Mouse (Mus musculus) olfactory bulb, adult 2 months (tissue): ENCODE measurements around the gene Inpp5f. TPM values are rescaled to one million over a fixed set of nuclear protein-coding genes. Genes with fewer than 3 reads are reported as not detected.

Experiments
- H3K27ac ChIP-seq: fragments of 200-500 bp; 2 replicates; pipeline ENCODE4 v1.5.1; 2012; ENCODE audit warnings: low read depth, low read length; ENCODE audit not compliant: insufficient read depth
- H3K4me1 ChIP-seq: fragments of 200-500 bp; 2 replicates; pipeline ENCODE4 v1.6.1; 2012; ENCODE audit warnings: low read length; ENCODE audit not compliant: control insufficient read depth, insufficient read depth
- H3K4me3 ChIP-seq: fragments of 200-500 bp; 2 replicates; pipeline ENCODE4 v1.5.1; 2012; ENCODE audit warnings: mild to moderate bottlenecking, low read depth, low read length, moderate library complexity; ENCODE audit not compliant: insufficient read depth
- CTCF ChIP-seq: fragments of 200-500 bp; IDR thresholded peaks from 2 replicates; pipeline ENCODE4 v1.5.1; 2012; ENCODE audit warnings: low read depth, mild to moderate bottlenecking, low read length, moderate library complexity; ENCODE audit not compliant: insufficient read depth
- POLR2A ChIP-seq: fragments of 200-500 bp; IDR thresholded peaks from 2 replicates; pipeline ENCODE4 v1.6.1; 2012; ENCODE audit warnings: mild to moderate bottlenecking, low read depth, low read length, moderate library complexity; ENCODE audit not compliant: insufficient read depth
- WGBS: fragments of 180-500 bp; shearing (Covaris S2); methylation state at CpG from one replicate; pipeline ENCODE4 v1.1.7; 2018; 5-methylcytosine and 5-hydroxymethylcytosine counted together
- polyA plus RNA-seq: library from polyadenylated mRNA; stranded (reverse); fragments of >200 nt; gene quantifications from 2 replicates; pipeline ENCODE4 v1.2.4, GENCODE M21; 2012; ENCODE audit warnings: low replicate concordance; ENCODE audit not compliant: missing spikeins, insufficient read depth, insufficient read length

Inpp5f gene
- polyA plus RNA-seq, 1 experiment = not detected

DNA sequence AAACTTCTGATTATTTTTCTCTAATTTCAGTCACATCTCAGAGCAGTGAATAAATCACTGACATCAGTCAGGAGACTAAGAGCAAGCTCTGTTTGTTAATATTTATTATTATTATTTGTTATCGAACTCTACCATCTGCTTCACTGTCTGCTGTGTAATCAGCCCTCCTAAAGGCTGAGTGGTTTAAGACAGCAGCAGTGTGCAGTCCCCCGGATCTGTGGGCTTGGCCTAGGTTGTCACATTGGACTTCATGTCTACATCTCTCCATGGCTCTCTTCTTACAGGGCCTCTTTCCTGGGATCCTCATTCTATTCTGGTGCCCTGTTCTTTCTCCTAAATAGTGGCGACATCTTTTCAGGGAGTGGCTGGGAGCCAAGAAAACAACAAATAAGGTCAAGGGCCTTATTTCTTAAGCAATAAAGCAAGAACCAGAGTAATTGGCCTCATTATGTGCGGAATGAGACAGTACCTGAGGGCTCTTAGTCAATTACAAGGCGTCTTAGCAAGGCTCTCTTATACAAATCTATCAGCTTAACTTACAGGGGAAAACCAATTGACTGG lies 28.9 kb downstream of the Inpp5f start:
- WGBS = 58% methylated on average over 5 of the region's 5 CpGs
- H3K4me3 ChIP-seq = no peak overlapping the region
- H3K27ac ChIP-seq = no peak overlapping the region
- TF ChIP-seq POLR2A (no peak), CTCF (no peak)
- no peaks in the 10 kb centered on the region for H3K4me1 ChIP-seq

- H3K4me3 ChIP-seq = no peak overlapping the region
- WGBS = 93% methylated on average over 7 of the region's 7 CpGs
- H3K4me1 ChIP-seq = no peaks in the 10 kb centered on the region
- no peak overlapping the region for H3K27ac ChIP-seq
- no peak for TF ChIP-seq CTCF
These were observed 30.4 kb downstream of the Inpp5f start for GRCm38 (mm10) chr7:128641571-128641970.

GRCm38 (mm10) chr7:128642386-128642785 lies 31.3 kb downstream of the Inpp5f start:
- H3K4me3 ChIP-seq = no peak overlapping the region
- H3K4me1 ChIP-seq = no peaks in the 10 kb centered on the region
- WGBS = 66% methylated on average over 5 of the region's 5 CpGs
- H3K27ac ChIP-seq = no peak overlapping the region
- TF ChIP-seq CTCF = no peak
- no peak for TF ChIP-seq POLR2A

GRCm38 (mm10) chr7:128656970-128657369 lies 45.8 kb downstream of the Inpp5f start:
- no peak for TF ChIP-seq CTCF
- no peak for TF ChIP-seq POLR2A
- no peak overlapping the region for H3K4me3 ChIP-seq
- no peaks in the 10 kb centered on the region for H3K4me1 ChIP-seq
- WGBS = 97% methylated on average over 1 of the region's 1 CpGs
- no peak overlapping the region for H3K27ac ChIP-seq

DNA sequence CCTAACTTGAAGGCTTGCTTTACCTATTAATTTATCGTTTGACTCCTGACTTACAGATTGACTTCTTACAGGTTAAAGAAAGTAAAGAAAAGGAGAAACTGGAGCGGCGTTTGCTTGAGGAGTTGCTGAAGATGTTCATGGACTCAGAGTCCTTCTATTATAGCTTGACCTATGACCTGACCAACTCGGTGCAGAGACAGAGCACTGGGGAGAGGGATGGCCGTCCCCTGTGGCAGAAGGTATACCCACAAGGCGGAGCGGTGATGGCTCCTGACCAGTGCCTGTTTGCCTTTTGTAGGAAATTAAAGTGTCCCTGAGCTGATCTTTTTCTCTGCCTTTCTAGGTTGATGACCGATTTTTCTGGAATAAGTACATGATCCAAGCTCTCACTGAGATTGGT lies 52.8 kb downstream of the Inpp5f start:
- Histone ChIP-seq H3K27ac (no peak overlapping the region), H3K4me1 (peaks cover 2% of the 10 kb centered on the region; the same call in 1 of the 2 replicates), H3K4me3 (no peak overlapping the region)
- no peak for TF ChIP-seq CTCF
- no peak for TF ChIP-seq POLR2A
- 93% methylated on average over 8 of the region's 8 CpGs for WGBS

- TF ChIP-seq CTCF = no peak
- no peak for TF ChIP-seq POLR2A
- Histone ChIP-seq H3K4me3 (no peak overlapping the region), H3K27ac (no peak overlapping the region), H3K4me1 (peaks cover 2% of the 10 kb centered on the region; the same call in 1 of the 2 replicates)
- 97% methylated on average over 11 of the region's 11 CpGs for WGBS
These were observed 53.8 kb downstream of the Inpp5f start for GRCm38 (mm10) chr7:128664861-128665377.

DNA sequence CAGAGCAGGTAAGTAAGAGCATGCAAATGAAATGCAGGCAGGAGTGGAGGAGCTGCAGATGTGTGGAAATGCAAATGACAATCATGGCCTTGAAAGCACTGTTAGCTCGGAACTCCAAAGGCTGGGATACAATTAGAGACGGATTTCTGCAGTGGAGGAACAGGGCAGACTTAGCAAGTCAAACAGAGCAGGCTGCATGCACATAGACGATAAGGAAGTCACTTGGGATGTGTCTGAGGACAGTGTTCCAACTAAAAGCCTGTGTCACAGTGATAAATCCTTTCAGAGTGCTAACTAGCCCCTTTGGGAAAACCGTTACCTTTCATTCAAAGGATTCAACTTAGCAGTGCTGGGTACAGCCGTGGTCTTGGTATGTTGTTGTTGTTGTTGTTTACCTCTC lies 56.7 kb downstream of the Inpp5f start:
- no peak overlapping the region for H3K4me3 ChIP-seq
- WGBS = 47% methylated on average over 5 of the region's 5 CpGs
- TF ChIP-seq CTCF (no peak), POLR2A (no peak)
- peaks cover 9% of the 10 kb centered on the region for H3K4me1 ChIP-seq
- H3K27ac ChIP-seq = 0 out of 2 replicates have a peak overlapping the region, but pooled peaks have one; percentile 38

DNA sequence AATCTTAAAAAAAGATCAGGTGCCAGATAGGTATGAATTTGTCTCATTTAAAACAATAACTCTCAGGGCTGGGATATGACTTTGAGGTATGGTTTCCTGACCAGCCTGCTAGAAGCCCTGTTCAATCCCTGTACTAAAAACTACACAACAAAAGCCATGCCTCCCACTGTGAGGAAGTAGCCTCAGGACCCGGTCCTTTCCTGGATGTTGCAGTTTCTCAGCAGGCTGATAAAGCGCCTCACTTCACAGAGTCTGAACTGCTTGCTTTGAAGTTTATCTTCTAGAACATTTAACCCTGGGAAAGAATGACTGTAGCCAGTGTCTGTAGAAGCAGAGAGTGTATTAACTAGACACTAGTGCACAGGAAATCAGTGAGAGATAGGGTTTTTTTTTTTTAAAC lies 57.7 kb downstream of the Inpp5f start:
- WGBS = 77% methylated on average over 2 of the region's 2 CpGs
- Histone ChIP-seq H3K4me3 (no peak overlapping the region), H3K4me1 (peaks cover 12% of the 10 kb centered on the region), H3K27ac (no peak overlapping the region)
- no peak for TF ChIP-seq CTCF
- TF ChIP-seq POLR2A = no peak

GRCm38 (mm10) chr7:128671952-128672351 lies 60.8 kb downstream of the Inpp5f start:
- TF ChIP-seq POLR2A = no peak
- TF ChIP-seq CTCF = no peak
- 12% methylated on average over 8 of the region's 8 CpGs for WGBS
- Histone ChIP-seq H3K4me1 (peaks cover 12% of the 10 kb centered on the region), H3K27ac (peak overlapping the region; percentile 99), H3K4me3 (no peak overlapping the region)
